Mouse (Mus musculus) forebrain, embryonic 16.5 days (tissue): Measurements from ENCODE around the gene Samd5. TPM values are rescaled to one million over a fixed set of nuclear protein-coding genes. Genes with fewer than 3 reads are reported as not detected.

ENCODE experiments used
- polyA plus RNA-seq: library from polyadenylated mRNA; unstranded; fragments of >200 nt; fragmentation: Nextera tagmentation; extraction: Ambion mirVana; gene quantifications from 2 replicates; pipeline ENCODE4 v1.2.1, GENCODE M21; 2015

Samd5 gene
- polyA plus RNA-seq, 1 experiment from 2014 or later = 4.1 TPM

Other genes starting within 250 kb of the Samd5 start
- 6.4 and 6.9 TPM in 2 replicates for gene Stxbp5, start 225.9 kb upstream of the Samd5 start, polyA plus RNA-seq